Mouse (Mus musculus): ENCODE measurements around the gene Pik3r5.

DNA sequence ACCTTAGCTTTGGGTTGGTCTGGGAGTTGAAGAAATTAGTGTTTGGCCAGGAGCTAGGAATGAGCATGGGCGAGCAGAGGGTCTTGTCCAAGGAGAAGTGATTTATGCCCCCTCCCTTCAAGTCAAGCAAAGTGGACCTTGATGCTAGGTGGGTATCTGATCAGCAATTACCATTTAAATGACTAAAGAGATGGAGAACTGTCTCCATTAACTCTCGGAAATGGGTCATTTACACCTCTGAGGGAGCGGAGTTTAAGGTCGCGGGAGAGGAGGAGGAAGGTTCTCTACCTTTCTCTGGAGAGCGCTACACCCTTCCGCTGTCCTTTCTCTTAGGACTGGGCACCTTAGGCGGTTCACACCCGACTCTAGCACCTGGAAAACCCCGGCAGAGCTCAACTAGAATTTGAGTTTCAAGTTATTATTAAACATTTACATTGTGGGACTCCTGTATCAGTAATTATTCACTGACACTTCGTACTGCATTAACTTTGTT lies 31.1 kb upstream of the Pik3r5 start, which contains the start of gene Ntn1:
- TF ChIP-seq CTCF (IDR thresholded peaks at IDR 0.05; ENCODE audit: low read depth): no peak
- TF ChIP-seq EP300 (optimal IDR thresholded peaks at IDR 0.05): no peak

Measured in stomach, postnatal 0 days (tissue).